Mouse (Mus musculus) embryonic fibroblast, embryonic 13.5 days (primary cell): ENCODE measurements at regions not wholly inside any gene's neighbourhood (a gene's known extent, or its start where the extent isn't known, plus 50 kb on each side); places are given as distances from the start of the nearest gene placed in this dataset.

Source experiments
- H3K27ac ChIP-seq: 2 replicates; pipeline ENCODE4 v1.5.1; 2012; ENCODE audit warnings: low read length, control low read depth, inconsistent platforms; ENCODE audit not compliant: insufficient read depth
- H3K4me1 ChIP-seq: 2 replicates; pipeline ENCODE4 v1.6.1; 2011; ENCODE audit warnings: low read length; ENCODE audit not compliant: control insufficient read depth, insufficient read depth
- H3K4me3 ChIP-seq: 2 replicates; pipeline ENCODE4 v1.5.1; 2011; ENCODE audit warnings: mild to moderate bottlenecking, control low read depth, low read length; ENCODE audit not compliant: insufficient read depth
- CTCF ChIP-seq: IDR thresholded peaks from 2 replicates; pipeline ENCODE4 v1.5.1; 2011; ENCODE audit warnings: mild to moderate bottlenecking, control low read depth, low read length, moderate library complexity, borderline replicate concordance; ENCODE audit not compliant: insufficient read depth
- POLR2A ChIP-seq: IDR thresholded peaks from 2 replicates; pipeline ENCODE4 v1.6.1; 2011; ENCODE audit warnings: low read depth, mild to moderate bottlenecking, control low read depth, low read length, moderate library complexity

- no peak for TF ChIP-seq POLR2A
- TF ChIP-seq CTCF, result no peak
- H3K4me3 ChIP-seq, result no peak overlapping the region
- H3K27ac ChIP-seq, result no peak overlapping the region
- no peaks in the 10 kb centered on the region for H3K4me1 ChIP-seq
These were observed 138.4 kb upstream of the Cnr1 start for GRCm38 (mm10) chr4:33786027-33786426.

- H3K27ac ChIP-seq, result no peak overlapping the region
- H3K4me1 ChIP-seq, result no peaks in the 10 kb centered on the region
- TF ChIP-seq POLR2A, result no peak
- H3K4me3 ChIP-seq, result no peak overlapping the region
These were observed 137.4 kb upstream of the Cnr1 start for GRCm38 (mm10) chr4:33786958-33787357.

- no peak overlapping the region for H3K4me3 ChIP-seq
- H3K4me1 ChIP-seq, result 0 out of 2 replicates have a peak, but pooled peaks cover 3% of the 10 kb centered on the region
- H3K27ac ChIP-seq, result no peak overlapping the region
- no peak for TF ChIP-seq POLR2A
- TF ChIP-seq CTCF, result no peak
These were observed 131.0 kb upstream of the Cnr1 start for GRCm38 (mm10) chr4:33793398-33793797.

GRCm38 (mm10) chr4:33795461-33795860 is 128.9 kb upstream of the Cnr1 start:
- Histone ChIP-seq H3K4me3 (no peak overlapping the region), H3K27ac (peak overlapping the region; percentile 80)
- TF ChIP-seq CTCF, result no peak
- no peak for TF ChIP-seq POLR2A

GRCm38 (mm10) chr4:33797964-33798363 is 126.4 kb upstream of the Cnr1 start:
- Histone ChIP-seq H3K4me1 (0 out of 2 replicates have a peak, but pooled peaks cover 3% of the 10 kb centered on the region), H3K4me3 (no peak overlapping the region), H3K27ac (no peak overlapping the region)
- TF ChIP-seq CTCF (no peak), POLR2A (no peak)

More at GRCm38 (mm10) chr4:33795461-33795860, 128.9 kb upstream of the Cnr1 start:
- H3K4me1 ChIP-seq, result 0 out of 2 replicates have a peak, but pooled peaks cover 3% of the 10 kb centered on the region

GRCm38 (mm10) chr4:33798654-33799053 is 125.7 kb upstream of the Cnr1 start:
- 0 out of 2 replicates have a peak, but pooled peaks cover 3% of the 10 kb centered on the region for H3K4me1 ChIP-seq
- TF ChIP-seq CTCF, result no peak
- no peak for TF ChIP-seq POLR2A
- H3K4me3 ChIP-seq, result no peak overlapping the region
- no peak overlapping the region for H3K27ac ChIP-seq

- H3K4me3 ChIP-seq, result no peak overlapping the region
- H3K4me1 ChIP-seq, result 0 out of 2 replicates have a peak, but pooled peaks cover 3% of the 10 kb centered on the region
- no peak overlapping the region for H3K27ac ChIP-seq
- no peak for TF ChIP-seq POLR2A
- no peak for TF ChIP-seq CTCF
These were observed 125.3 kb upstream of the Cnr1 start for GRCm38 (mm10) chr4:33799110-33799509.

GRCm38 (mm10) chr4:33799831-33800230 is 124.6 kb upstream of the Cnr1 start:
- Histone ChIP-seq H3K4me3 (no peak overlapping the region), H3K27ac (no peak overlapping the region), H3K4me1 (0 out of 2 replicates have a peak, but pooled peaks cover 3% of the 10 kb centered on the region)
- no peak for TF ChIP-seq POLR2A
- TF ChIP-seq CTCF, result no peak

- Histone ChIP-seq H3K4me3 (no peak overlapping the region), H3K27ac (no peak overlapping the region), H3K4me1 (no peaks in the 10 kb centered on the region)
- TF ChIP-seq POLR2A (no peak), CTCF (no peak)
These were observed 112.1 kb upstream of the Cnr1 start for GRCm38 (mm10) chr4:33812338-33812737.

GRCm38 (mm10) chr4:33823850-33824249 is 100.5 kb upstream of the Cnr1 start:
- TF ChIP-seq CTCF (no peak), POLR2A (no peak)
- Histone ChIP-seq H3K4me1 (no peaks in the 10 kb centered on the region), H3K27ac (no peak overlapping the region), H3K4me3 (no peak overlapping the region)

GRCm38 (mm10) chr4:33833134-33833533 is 91.3 kb upstream of the Cnr1 start:
- H3K4me1 ChIP-seq, result no peaks in the 10 kb centered on the region
- TF ChIP-seq POLR2A, result no peak
- TF ChIP-seq CTCF, result no peak
- H3K27ac ChIP-seq, result no peak overlapping the region
- H3K4me3 ChIP-seq, result no peak overlapping the region
